Mouse (Mus musculus): Measurements from ENCODE around the gene Spsb3.

The Spsb3 gene

DNA sequence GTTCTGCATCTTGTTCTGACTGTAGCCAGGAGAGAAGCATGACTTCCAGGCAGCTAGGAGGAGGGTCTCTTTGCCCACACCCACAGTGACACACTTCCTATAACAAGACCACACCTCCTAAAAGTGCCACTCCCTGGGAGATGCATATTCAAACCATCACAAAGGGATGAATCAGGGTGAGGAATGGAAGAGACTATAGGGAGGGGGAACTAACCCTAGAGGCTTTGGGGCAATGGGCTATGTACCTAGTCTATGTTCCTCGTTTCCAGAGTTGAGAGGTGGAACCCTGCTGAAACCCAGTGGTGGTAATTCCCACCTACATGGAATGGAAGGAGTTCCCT lies 12.1 kb upstream of the Spsb3 start:
- DNase-seq (ENCODE audit: low read depth, low spot score) = no peak

DNA sequence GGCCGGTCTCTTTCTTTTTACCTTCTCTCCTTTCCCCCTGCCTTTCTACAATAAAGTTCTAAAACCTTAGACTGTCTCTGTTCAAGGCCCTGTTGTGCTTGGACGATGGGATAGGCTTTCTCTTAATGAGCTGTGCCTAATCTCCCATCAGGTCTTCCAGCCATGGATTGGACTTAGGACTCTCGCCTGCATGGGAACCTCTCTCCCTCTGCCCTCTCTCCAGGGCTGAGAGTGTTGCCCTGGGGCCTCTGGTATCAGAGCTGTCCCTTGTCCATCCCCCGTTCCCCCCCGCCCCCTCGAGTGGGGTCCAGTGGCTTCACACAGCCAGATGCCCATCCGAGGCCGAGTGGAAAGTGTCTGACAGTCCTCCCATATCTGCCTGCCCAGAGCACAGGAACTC lies 11.5 kb upstream of the Spsb3 start:
- DNase-seq (ENCODE audit: low read depth, low spot score) = no peak

GRCm38 (mm10) chr17:24877336-24878116 lies 8.9 kb upstream of the Spsb3 start:
- DNase-seq (ENCODE audit: low read depth, low spot score) = no peak

- DNase-seq (ENCODE audit: low read depth, low spot score) = no peak
Observed at GRCm38 (mm10) chr17:24878117-24878397, 8.4 kb upstream of the Spsb3 start.

- no peak for DNase-seq (ENCODE audit: low read depth, low spot score)
Observed at GRCm38 (mm10) chr17:24878531-24878930, 7.9 kb upstream of the Spsb3 start.

GRCm38 (mm10) chr17:24881738-24882440 lies 4.6 kb upstream of the Spsb3 start:
- DNase-seq (ENCODE audit: low read depth, low spot score) = no peak

DNA sequence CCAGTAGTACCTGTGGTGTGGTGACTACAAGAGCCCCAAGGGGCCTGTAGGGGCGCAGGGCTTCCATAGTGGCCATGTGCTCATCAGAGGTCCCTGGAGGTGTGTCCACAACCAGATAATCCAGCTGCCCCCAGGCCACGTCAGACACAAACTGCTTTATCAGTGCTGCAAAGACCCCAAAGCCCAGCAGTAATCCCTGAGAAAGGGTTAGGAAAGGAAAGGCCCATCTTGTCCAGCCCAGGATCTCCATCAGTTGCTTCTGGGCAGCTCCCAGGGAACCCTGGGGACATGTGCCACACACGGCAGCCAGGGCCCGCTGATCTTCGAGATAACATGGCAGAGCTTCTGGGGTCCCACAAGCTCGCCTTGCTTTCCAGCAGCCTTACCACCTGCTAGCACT lies 2.1 kb upstream of the Spsb3 start:
- no peak for DNase-seq (ENCODE audit: low read depth, low spot score)

GRCm38 (mm10) chr17:24885356-24886133 lies 898 bp upstream of the Spsb3 start:
- DNase-seq (ENCODE audit: low read depth, low spot score) = no peak

DNA sequence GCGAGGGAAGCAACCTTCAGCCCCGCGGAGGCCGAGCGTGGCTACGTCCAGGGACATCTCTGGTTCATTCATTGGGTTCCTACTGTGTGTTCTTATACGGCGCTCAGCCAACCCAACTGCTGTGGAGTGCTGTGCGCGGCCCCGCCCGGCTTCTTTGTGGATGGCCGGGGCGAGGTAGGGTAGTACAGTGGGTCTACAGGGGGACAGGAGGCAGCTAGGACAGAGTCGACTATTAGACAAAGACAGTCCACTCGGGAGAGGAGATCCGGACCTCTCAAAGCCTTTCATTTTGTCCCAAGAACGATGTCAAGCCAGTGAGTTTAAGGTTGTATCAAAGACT lies 459 bp downstream of the Spsb3 start:
- no peak for DNase-seq (ENCODE audit: low read depth, low spot score)

GRCm38 (mm10) chr17:24887291-24888080 lies 1.0 kb downstream of the Spsb3 start:
- DNase-seq (ENCODE audit: low read depth, low spot score) = no peak

DNA sequence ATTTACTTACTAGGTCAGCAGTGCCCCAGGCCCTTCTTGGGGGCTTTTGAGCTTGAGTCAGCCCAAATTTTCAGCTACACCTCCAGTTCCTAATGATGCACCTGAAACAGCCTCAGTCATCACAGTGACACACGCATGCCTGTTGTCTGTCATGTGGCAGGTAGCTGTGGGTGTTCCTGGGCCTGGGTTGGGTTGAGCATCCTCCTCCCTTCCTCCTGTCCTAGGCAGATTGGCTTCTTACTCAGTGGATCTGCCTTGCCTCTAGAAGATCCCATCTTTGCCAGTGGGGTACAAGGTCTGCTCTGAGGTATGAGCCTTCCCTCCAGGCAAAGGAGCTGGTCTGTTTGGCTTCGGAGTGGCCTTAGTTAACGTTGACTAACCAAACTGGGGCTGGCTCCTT lies 2.4 kb downstream of the Spsb3 start:
- no peak for DNase-seq (ENCODE audit: low read depth, low spot score)

- DNase-seq (ENCODE audit: low read depth, low spot score) = no peak
Observed at GRCm38 (mm10) chr17:24890151-24891092, 4.0 kb downstream of the Spsb3 start.

GRCm38 (mm10) chr17:24891321-24891720 lies 4.9 kb downstream of the Spsb3 start:
- no peak for DNase-seq (ENCODE audit: low read depth, low spot score)

DNA sequence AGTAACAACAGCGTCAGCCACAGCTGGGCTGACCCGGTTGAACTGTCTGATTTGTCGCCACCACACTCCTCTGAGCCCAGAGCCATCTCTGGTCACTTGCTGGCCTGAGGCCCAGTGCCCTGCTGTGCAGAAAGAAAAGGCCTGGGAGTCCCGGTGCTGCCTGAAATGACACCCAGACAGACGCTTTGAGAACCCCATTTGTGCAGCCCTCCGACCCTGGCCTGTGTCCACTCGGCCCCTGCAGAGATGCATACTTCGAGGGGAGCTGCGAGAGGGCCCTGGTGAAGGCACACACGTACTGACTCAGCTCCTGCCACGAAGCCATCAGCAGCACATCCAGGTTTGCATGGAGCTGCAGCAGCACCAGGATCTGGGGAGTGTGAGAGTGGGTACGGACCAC lies 6.3 kb downstream of the Spsb3 start:
- DNase-seq (ENCODE audit: low read depth, low spot score) = no peak

- DNase-seq (ENCODE audit: low read depth, low spot score) = no peak
Observed at GRCm38 (mm10) chr17:24893276-24893675, 6.8 kb downstream of the Spsb3 start.

DNA sequence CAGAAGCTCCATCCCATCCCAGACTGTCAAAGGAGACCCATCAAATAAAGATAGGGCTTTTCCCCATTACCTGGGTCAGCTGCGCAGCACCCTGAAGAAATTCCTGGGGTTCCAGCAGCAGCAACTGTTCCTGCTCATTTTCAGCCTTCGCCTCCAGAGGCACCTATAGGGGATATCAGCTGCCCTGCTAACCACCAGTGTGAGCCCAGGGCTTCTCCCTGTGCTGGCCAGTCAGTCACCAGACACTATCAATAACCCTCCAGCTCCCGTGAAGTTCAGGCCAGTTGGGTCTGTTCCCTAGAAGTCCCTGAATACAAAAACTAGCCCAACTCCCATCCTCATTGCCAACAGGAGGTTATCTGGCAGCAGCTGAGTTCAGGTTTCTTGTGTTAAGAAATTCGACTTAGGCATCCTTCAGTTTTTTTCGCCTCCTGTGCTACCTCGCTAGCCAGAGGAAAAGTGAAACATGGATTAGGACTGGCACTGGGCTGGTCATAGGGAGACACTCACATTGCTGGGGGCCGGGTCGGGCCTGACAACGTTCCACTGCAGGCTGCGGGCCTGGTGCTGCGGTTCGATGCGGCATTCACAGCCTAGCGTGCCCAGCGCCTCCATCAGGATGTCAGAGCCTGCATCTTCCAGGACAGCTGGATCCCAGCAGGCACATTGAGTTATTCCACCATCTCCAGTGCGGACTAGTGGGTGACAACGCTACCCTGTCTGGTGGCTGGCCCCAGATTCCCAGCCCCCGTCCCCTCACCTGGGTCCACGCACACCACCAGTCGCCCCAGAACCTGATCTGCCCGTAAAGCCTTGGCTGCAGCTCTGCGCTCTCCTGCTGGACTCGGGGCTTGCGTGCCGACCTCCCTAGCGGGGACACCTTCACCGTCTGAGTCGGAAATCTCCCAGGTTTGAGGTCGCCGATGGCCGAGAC lies 7.9 kb downstream of the Spsb3 start:
- no peak for DNase-seq (ENCODE audit: low read depth, low spot score)

- peak; percentile 81 for DNase-seq (ENCODE audit: low read depth, low spot score)
Observed at GRCm38 (mm10) chr17:24894995-24895547, 8.6 kb downstream of the Spsb3 start, which contains the start of the genes Eme2 and Mrps34. Gene Eme2, minus strand, starts transcription at chr17:24895087. Gene Mrps34, plus strand, starts transcription at chr17:24895116.

- no peak for DNase-seq (ENCODE audit: low read depth, low spot score)
Observed at GRCm38 (mm10) chr17:24895571-24896240, 9.3 kb downstream of the Spsb3 start.
